Mouse (Mus musculus): ENCODE data around the gene Fgf5. TPM values are rescaled to one million over a fixed set of nuclear protein-coding genes. Genes with fewer than 3 reads are reported as not detected.

Gene Fgf5
- polyA plus RNA-seq, 1 experiment from 2014 or later: 2.5 TPM

GRCm38 (mm10) chr5:98290642-98291041 lies 36.7 kb downstream of the Fgf5 start:
- WGBS: 78% methylated on average over 8 of the region's 8 CpGs
- Histone ChIP-seq H3K4me1 (replicated peaks; ENCODE audit: control insufficient read depth, insufficient read depth, low read length) (peaks cover 4% of the 10 kb centered on the region; the same call in 1 of the 2 replicates), H3K9me3 (ENCODE audit: control insufficient read depth, low read length) (no peaks in the 10 kb centered on the region), H3K27ac (ENCODE audit: low read depth) (no peak overlapping the region), H3K4me3 (ENCODE audit: low read depth, low read length) (no peak overlapping the region), H3K36me3 (ENCODE audit: control insufficient read depth, insufficient read depth, low read length) (no peaks in the 10 kb centered on the region), H3K4me2 (ENCODE audit: low read length) (no peak overlapping the region), H3K27me3 (replicated peaks; ENCODE audit: control insufficient read depth, insufficient read depth, low read length) (peaks cover 35% of the 10 kb centered on the region), H3K9ac (ENCODE audit: low read length) (no peak overlapping the region)
- ATAC-seq (replicated peaks; ENCODE audit: low FRiP score, low TSS enrichment, low read depth) (no peak), DNase-seq (ENCODE audit: low spot score) (no peak)

GRCm38 (mm10) chr5:98292388-98293048 lies 38.5 kb downstream of the Fgf5 start:
- ATAC-seq (replicated peaks; ENCODE audit: low FRiP score, low TSS enrichment, low read depth) (no peak), DNase-seq (ENCODE audit: low spot score) (no peak)
- H3K9me3 ChIP-seq (ENCODE audit: control insufficient read depth, low read length): no peaks in the 10 kb centered on the region
- 2% methylated on average over 19 of the region's 19 CpGs for WGBS
- H3K9ac ChIP-seq (ENCODE audit: low read length): no peak overlapping the region
- peaks cover 35% of the 10 kb centered on the region for H3K27me3 ChIP-seq (replicated peaks; ENCODE audit: control insufficient read depth, insufficient read depth, low read length)
- H3K27ac ChIP-seq (ENCODE audit: low read depth): no peak overlapping the region
- peak overlapping the region; percentile 19; the same call in 1 of the 2 replicates for H3K4me3 ChIP-seq (ENCODE audit: low read depth, low read length)
- H3K4me2 ChIP-seq (ENCODE audit: low read length): peak overlapping the region; percentile 43
- peaks cover 4% of the 10 kb centered on the region; the same call in 1 of the 2 replicates for H3K4me1 ChIP-seq (replicated peaks; ENCODE audit: control insufficient read depth, insufficient read depth, low read length)
- H3K36me3 ChIP-seq (ENCODE audit: control insufficient read depth, insufficient read depth, low read length): no peaks in the 10 kb centered on the region

GRCm38 (mm10) chr5:98293049-98293715 lies 39.2 kb downstream of the Fgf5 start:
- H3K9me3 ChIP-seq (ENCODE audit: control insufficient read depth, low read length): no peaks in the 10 kb centered on the region
- no peaks in the 10 kb centered on the region for H3K36me3 ChIP-seq (ENCODE audit: control insufficient read depth, insufficient read depth, low read length)
- ATAC-seq (replicated peaks; ENCODE audit: low FRiP score, low TSS enrichment, low read depth) (no peak), DNase-seq (ENCODE audit: low spot score) (no peak)
- peaks cover 4% of the 10 kb centered on the region; the same call in 1 of the 2 replicates for H3K4me1 ChIP-seq (replicated peaks; ENCODE audit: control insufficient read depth, insufficient read depth, low read length)
- peak overlapping the region; percentile 43 for H3K4me2 ChIP-seq (ENCODE audit: low read length)
- peak overlapping the region; percentile 19; the same call in 1 of the 2 replicates for H3K4me3 ChIP-seq (ENCODE audit: low read depth, low read length)
- H3K27me3 ChIP-seq (replicated peaks; ENCODE audit: control insufficient read depth, insufficient read depth, low read length): peaks cover 35% of the 10 kb centered on the region
- 2% methylated on average over 11 of the region's 12 CpGs for WGBS
- H3K9ac ChIP-seq (ENCODE audit: low read length): no peak overlapping the region
- H3K27ac ChIP-seq (ENCODE audit: low read depth): no peak overlapping the region

GRCm38 (mm10) chr5:98300079-98300478 lies 46.1 kb downstream of the Fgf5 start:
- H3K4me1 ChIP-seq (replicated peaks; ENCODE audit: control insufficient read depth, insufficient read depth, low read length): no peaks in the 10 kb centered on the region
- H3K27ac ChIP-seq (ENCODE audit: low read depth): no peak overlapping the region
- DNase-seq (ENCODE audit: low spot score) (no peak), ATAC-seq (replicated peaks; ENCODE audit: low FRiP score, low TSS enrichment, low read depth) (peak; percentile 88)
- 57% methylated on average over 4 of the region's 4 CpGs for WGBS
- H3K4me2 ChIP-seq (ENCODE audit: low read length): no peak overlapping the region
- H3K4me3 ChIP-seq (ENCODE audit: low read depth, low read length): no peak overlapping the region
- no peak overlapping the region for H3K9ac ChIP-seq (ENCODE audit: low read length)
- no peaks in the 10 kb centered on the region for H3K36me3 ChIP-seq (ENCODE audit: control insufficient read depth, insufficient read depth, low read length)
- H3K9me3 ChIP-seq (ENCODE audit: control insufficient read depth, low read length): no peaks in the 10 kb centered on the region
- H3K27me3 ChIP-seq (replicated peaks; ENCODE audit: control insufficient read depth, insufficient read depth, low read length): no peaks in the 10 kb centered on the region

GRCm38 (mm10) chr5:98305673-98306072 lies 51.7 kb downstream of the Fgf5 start:
- H3K27ac ChIP-seq (ENCODE audit: low read depth): no peak overlapping the region
- H3K4me3 ChIP-seq (ENCODE audit: low read depth, low read length): no peak overlapping the region
- H3K27me3 ChIP-seq (replicated peaks; ENCODE audit: control insufficient read depth, insufficient read depth, low read length): no peaks in the 10 kb centered on the region
- H3K9me3 ChIP-seq (ENCODE audit: control insufficient read depth, low read length): no peaks in the 10 kb centered on the region
- H3K36me3 ChIP-seq (ENCODE audit: control insufficient read depth, insufficient read depth, low read length): no peaks in the 10 kb centered on the region
- H3K4me2 ChIP-seq (ENCODE audit: low read length): no peak overlapping the region
- DNase-seq (ENCODE audit: low spot score): no peak
- no peak overlapping the region for H3K9ac ChIP-seq (ENCODE audit: low read length)
- 70% methylated on average over 4 of the region's 4 CpGs for WGBS
- no peaks in the 10 kb centered on the region for H3K4me1 ChIP-seq (replicated peaks; ENCODE audit: control insufficient read depth, insufficient read depth, low read length)
- ATAC-seq (replicated peaks; ENCODE audit: low FRiP score, low TSS enrichment, low read depth): peak; percentile 64; the same call in 1 of the 2 replicates

GRCm38 (mm10) chr5:98306528-98306927 lies 52.5 kb downstream of the Fgf5 start:
- Histone ChIP-seq H3K36me3 (ENCODE audit: control insufficient read depth, insufficient read depth, low read length) (no peaks in the 10 kb centered on the region), H3K27ac (ENCODE audit: low read depth) (no peak overlapping the region), H3K27me3 (replicated peaks; ENCODE audit: control insufficient read depth, insufficient read depth, low read length) (no peaks in the 10 kb centered on the region), H3K9ac (ENCODE audit: low read length) (no peak overlapping the region), H3K4me1 (replicated peaks; ENCODE audit: control insufficient read depth, insufficient read depth, low read length) (no peaks in the 10 kb centered on the region), H3K4me2 (ENCODE audit: low read length) (no peak overlapping the region), H3K9me3 (ENCODE audit: control insufficient read depth, low read length) (no peaks in the 10 kb centered on the region), H3K4me3 (ENCODE audit: low read depth, low read length) (no peak overlapping the region)
- DNase-seq (ENCODE audit: low spot score): no peak
- no peak for ATAC-seq (replicated peaks; ENCODE audit: low FRiP score, low TSS enrichment, low read depth)
- WGBS: 39% methylated on average over 9 of the region's 9 CpGs

- Histone ChIP-seq H3K4me2 (ENCODE audit: low read length) (no peak overlapping the region), H3K27ac (ENCODE audit: low read depth) (no peak overlapping the region), H3K36me3 (ENCODE audit: control insufficient read depth, insufficient read depth, low read length) (no peaks in the 10 kb centered on the region), H3K4me3 (ENCODE audit: low read depth, low read length) (no peak overlapping the region), H3K27me3 (replicated peaks; ENCODE audit: control insufficient read depth, insufficient read depth, low read length) (no peaks in the 10 kb centered on the region), H3K9me3 (ENCODE audit: control insufficient read depth, low read length) (no peaks in the 10 kb centered on the region), H3K9ac (ENCODE audit: low read length) (no peak overlapping the region), H3K4me1 (replicated peaks; ENCODE audit: control insufficient read depth, insufficient read depth, low read length) (no peaks in the 10 kb centered on the region)
- DNase-seq (ENCODE audit: low spot score): no peak
- 72% methylated on average over 2 of the region's 2 CpGs for WGBS
- ATAC-seq (replicated peaks; ENCODE audit: low FRiP score, low TSS enrichment, low read depth): no peak
Measured at GRCm38 (mm10) chr5:98326625-98327024, 72.6 kb downstream of the Fgf5 start.

All from intestine, embryonic 14.5 days (tissue).